Mouse (Mus musculus): ENCODE data around the gene Sugp1.

GRCm38 (mm10) chr8:70114488-70114887 lies 71.9 kb downstream of the Sugp1 start:
- TF ChIP-seq POLR2A (IDR thresholded peaks at IDR 0.05; ENCODE audit: borderline replicate concordance, control insufficient read depth, low read depth, low read length) (no peak), CTCF (IDR thresholded peaks at IDR 0.05; ENCODE audit: control insufficient read depth, insufficient read depth, low read length) (no peak)
